Mouse (Mus musculus) heart, postnatal 25 days (tissue): Measurements from ENCODE around the gene Cbfa2t2. TPM values are rescaled to one million over a fixed set of nuclear protein-coding genes. Genes with fewer than 3 reads are reported as not detected.

ENCODE experiments used
- DNase-seq: peaks from one replicate; pipeline ENCODE4 v3.0.0; 2022; ENCODE audit warnings: low spot score
- intact Hi-C: fragments of 180-260 bp; cut with DNase I; formaldehyde crosslinking; loops from one replicate; pipeline ENCODE4 v1.15.1; 2025
- total RNA-seq, 2 experiments: library from RNA; stranded (reverse); gene quantifications; 2 replicates each; pipeline ENCODE4 v1.2.3; 2021

Gene Cbfa2t2
- total RNA-seq, 2 experiments from 2014 or later: 14.3 to 18.4 TPM

DNA sequence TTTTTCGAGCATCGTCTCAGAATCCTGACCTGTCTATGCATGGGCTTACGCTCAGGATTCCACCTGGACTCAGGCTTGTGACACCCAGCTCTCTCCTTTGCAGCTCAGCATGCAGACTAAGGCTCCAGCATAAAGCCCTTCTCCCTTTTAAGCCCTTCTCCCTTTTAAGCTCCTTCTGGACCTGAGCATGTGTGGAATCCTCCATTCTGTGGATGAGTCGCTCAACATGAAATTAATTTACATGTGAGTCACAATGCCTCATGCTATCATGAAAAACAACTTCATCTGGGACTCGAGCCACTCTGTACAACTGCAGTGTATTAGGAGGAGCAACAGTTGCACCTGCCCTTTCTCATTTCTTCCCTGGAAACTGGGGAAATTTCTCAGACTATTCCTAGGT is 14.1 kb upstream of the Cbfa2t2 start:
- intact Hi-C loops: no loop called here
- DNase-seq: no peak

GRCm38 (mm10) chr2:154423548-154423947 is 12.7 kb upstream of the Cbfa2t2 start:
- intact Hi-C loops: no loop called here
- no peak for DNase-seq

GRCm38 (mm10) chr2:154425522-154425921 is 10.8 kb upstream of the Cbfa2t2 start:
- intact Hi-C loops: no loop called here
- no peak for DNase-seq

DNA sequence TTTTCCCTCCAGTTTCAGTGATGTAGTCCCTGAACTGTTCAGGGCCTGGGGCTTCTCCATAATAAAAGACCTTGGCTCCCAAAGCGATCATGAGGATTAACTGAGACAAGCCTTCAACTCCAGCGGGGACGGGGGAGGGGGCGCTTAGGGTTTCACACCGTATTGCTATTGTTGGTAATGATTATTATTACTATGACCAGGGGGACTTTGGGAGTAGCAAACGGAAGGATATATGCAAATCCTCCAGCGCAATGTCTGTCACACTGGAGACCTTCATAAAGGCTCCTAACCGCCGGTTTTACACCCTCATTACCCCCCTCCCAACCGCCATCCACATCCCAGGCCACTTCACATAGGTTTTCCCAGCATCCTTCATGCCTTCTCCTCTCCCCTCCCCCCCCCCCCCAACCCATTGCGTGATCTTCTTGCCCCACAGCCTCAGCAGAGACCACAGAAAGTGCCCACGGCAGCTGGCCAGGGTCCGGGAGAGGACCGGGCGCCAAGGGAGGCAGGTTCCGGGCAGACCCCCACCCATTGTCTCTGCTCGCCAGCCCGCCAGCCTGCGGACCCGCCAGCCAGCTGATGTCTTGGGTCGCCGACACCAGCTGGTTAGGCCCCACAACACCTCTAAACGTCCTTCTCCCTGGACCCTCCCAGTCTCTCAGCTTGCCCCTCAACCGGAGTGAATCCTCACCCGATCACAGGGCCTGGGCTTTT is 9.9 kb upstream of the Cbfa2t2 start:
- intact Hi-C loops: no loop called here

DNA sequence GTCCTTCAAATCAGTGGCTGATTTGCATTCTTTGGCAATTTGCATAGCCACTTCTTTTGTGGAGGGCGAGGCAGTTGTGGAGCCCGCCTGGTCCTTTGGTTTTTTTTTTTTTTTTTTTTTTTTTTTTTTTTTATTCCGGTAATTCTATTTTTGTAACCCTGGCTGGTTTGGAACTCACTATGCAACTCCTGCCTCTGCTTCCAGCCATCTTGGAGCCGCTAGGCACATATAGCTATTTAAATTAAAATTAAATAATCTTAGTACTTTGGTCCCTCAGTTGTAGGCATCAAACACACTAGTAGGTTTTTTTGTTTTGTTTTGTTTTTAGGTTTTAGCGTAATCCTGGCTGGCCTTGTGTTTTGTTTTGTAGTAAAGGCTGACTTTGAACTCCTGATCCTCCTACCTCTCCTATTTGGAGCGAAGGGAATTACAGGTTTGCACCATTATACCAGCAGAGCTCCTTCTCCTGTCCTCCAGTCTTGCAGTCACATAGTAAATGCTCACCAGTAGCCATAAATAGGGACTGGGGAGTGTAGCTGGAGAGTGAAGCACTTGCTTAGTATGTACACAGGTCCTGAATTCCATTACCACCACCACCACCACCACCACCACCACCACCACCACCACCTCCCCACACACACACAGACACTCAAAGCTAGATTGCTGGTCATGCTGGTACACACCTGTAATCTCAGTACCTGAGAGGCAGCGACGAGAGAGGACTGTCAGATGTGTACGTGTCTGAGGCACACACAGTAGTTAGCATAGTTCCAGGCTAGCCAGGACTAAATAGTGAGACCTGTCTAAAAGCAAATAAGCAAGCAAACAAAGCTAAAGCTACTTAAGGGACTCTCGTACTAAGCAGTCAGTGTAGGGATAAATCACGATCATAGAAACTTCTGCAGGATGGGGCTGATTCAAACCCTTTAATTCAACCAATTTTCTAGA is 9.1 kb upstream of the Cbfa2t2 start:
- DNase-seq: no peak
- intact Hi-C loops: no loop called here

More for the DNA sequence above, 9.9 kb upstream of the Cbfa2t2 start:
- DNase-seq: no peak

DNA sequence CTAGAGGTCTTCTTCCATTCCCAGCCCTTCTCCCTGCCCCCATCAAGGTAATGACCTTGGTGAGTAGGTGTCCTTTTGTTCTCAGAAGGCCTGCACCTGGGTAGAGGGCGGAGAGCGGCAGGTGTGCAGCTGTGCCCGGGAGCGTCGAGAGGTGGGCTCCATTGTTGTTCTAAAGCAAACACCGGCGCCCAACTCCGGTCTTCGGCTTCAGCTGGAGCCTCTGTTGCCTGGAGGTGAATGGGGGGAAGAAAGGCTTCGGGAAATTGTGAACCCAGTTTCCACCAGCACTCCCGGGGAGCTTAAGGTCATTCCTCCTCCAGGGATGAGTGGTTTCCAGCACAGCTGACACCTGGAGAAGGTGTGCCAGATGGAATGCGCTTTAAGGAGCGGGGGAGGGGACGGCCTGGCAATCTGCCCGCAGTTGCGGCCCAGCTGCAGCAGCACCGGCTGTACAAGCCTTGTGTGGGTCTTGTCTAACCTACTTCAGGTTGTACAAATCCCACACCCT is 8.4 kb upstream of the Cbfa2t2 start:
- no peak for DNase-seq
- intact Hi-C loops: no loop called here

- no peak for DNase-seq
- intact Hi-C loops: no loop called here
Measured at GRCm38 (mm10) chr2:154430566-154430965, 5.7 kb upstream of the Cbfa2t2 start.

DNA sequence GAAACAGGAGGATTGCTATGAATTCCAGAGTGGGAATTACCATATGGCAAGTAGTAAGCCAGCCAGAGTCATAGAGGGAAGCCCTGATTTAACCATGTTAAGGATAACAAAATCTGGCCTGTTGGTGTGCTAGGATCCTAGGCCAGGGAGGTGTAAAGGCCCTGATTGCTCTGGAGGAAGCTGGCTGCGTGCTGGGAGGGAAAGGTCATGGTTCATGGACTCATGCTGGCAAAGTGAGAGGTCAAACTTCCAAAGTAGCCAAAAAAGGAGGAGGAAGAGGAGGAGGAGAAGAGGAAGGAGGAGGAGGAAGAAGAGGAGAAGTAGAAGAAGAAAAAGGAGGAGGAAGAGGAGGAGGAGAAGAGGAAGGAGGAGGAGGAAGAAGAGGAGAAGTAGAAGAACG is 3.6 kb upstream of the Cbfa2t2 start:
- no peak for DNase-seq
- intact Hi-C loops: no loop called here

DNA sequence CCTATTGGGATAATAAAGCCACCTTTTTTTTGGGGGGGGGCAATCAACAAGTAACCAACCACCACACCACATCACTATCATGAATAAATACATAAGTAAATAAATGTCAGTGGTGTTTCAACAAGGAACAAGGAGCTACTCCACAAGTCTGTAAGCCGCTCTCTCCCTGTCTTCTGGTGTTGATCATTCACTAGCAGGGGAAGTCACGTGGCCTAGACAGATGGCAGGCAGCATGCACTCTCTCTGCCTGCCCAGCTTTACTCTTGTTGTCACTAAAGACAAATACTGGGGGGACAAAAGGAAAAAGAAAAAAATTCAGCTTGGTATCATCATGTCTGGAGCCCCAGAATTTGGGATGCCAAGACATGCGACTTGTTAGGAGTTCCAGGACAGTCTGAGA is 2.9 kb upstream of the Cbfa2t2 start:
- intact Hi-C loops: no loop called here

DNA sequence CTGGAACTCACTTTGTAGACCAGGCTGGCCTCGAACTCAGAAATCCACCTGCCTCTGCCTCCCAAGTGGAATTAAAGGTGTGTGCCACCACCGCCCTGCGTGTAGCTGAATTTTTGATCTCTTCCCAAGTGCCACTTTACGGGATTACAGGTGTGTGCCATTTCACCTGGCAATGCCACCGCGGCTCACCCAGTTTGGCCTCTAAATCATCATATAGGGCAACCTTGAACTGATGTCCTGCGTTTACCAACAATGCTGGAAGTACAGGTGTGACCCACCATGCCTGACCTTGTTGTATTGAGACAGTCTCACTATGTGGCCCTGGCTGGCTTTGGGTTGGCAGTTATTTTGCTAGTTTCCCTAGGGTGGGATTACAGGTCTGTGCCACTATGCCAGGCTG is 1.6 kb upstream of the Cbfa2t2 start:
- intact Hi-C loops: loop anchor here (5.0 kb wide), 1 partner anchor 178 kb away; the partner anchor contains the start of genes 4930519P11Rik and Zfp341
- no peak for DNase-seq

More for the DNA sequence above, 2.9 kb upstream of the Cbfa2t2 start:
- DNase-seq: no peak

DNA sequence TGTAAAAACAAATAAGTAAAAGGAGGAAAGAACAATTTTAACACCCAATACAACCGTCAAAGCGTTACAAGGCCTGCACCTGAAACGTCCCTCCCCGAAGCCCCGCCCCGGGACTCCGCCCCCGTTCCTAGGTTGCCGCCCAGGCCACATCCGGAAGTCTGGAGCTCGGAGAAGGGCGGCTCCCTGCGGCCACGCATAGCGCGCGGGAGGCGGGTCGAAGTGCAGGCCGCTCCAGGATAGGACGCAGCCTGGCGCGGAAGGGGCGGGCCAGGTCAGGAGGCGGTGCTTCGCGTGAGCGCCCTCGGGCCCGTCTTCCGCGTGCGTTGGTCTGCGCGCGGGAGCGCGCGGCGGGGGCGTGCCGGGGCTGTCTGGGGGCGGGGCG is 214 bp upstream of the Cbfa2t2 start:
- peak; percentile 98 for DNase-seq
- intact Hi-C loops: loop anchor here (5.0 kb wide), 1 partner anchor 176 kb away; the partner anchor contains the start of genes 4930519P11Rik and Zfp341

GRCm38 (mm10) chr2:154437191-154437527 is 878 bp downstream of the Cbfa2t2 start:
- DNase-seq: no peak
- intact Hi-C loops: loop anchor here (5.0 kb wide), 1 partner anchor 175 kb away; the partner anchor contains the start of genes 4930519P11Rik and Zfp341

- intact Hi-C loops: loop anchor here (5.0 kb wide), 1 partner anchor 52 kb away; no protein-coding TSS in a partner anchor
- no peak for DNase-seq
Measured at GRCm38 (mm10) chr2:154440453-154440852, 4.2 kb downstream of the Cbfa2t2 start.

DNA sequence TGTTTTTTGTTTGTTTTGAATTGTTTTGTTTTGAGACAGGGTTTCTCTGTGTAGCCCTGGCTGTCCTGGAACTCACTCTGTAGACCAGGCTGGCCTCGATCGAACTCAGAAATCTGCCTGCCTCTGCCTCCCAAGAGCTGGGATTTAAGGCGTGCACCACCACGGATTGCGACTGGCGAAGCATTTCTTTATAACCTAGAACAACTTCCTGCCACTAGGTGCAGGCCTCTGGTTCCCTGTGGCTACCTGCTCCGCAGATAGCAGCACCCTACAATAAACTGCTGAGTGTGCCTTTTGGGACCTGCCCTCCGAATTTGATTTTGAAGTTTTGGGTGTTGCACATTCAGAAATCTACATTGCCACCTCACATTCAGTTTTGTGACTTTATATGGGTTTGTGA is 11.5 kb downstream of the Cbfa2t2 start:
- no peak for DNase-seq
- intact Hi-C loops: no loop called here

GRCm38 (mm10) chr2:154448633-154449032 is 12.4 kb downstream of the Cbfa2t2 start:
- DNase-seq: no peak
- intact Hi-C loops: no loop called here

GRCm38 (mm10) chr2:154452951-154453350 is 16.7 kb downstream of the Cbfa2t2 start:
- intact Hi-C loops: no loop called here
- DNase-seq: no peak

- intact Hi-C loops: no loop called here
- no peak for DNase-seq
Measured at GRCm38 (mm10) chr2:154454099-154454498, 17.8 kb downstream of the Cbfa2t2 start.

DNA sequence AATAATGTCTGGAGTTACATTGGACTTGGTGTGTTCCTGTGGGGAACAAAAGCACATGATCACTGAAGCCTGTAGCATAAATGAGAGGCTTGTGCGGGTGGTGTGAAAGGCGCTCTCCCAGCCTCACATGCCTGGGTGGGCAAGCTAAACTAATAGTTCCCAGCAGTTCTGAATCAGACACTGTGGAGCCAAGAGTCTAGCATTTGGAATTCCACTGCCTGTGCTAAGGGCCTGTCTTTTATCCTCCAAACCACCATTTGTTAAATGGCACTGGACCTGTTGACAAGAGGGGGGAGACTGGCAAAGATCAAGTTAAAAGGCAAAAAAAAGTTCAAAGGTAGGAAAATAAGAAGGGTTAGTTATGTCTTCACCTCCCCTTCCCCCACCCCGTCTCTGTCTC is 18.3 kb downstream of the Cbfa2t2 start:
- no peak for DNase-seq
- intact Hi-C loops: no loop called here

DNA sequence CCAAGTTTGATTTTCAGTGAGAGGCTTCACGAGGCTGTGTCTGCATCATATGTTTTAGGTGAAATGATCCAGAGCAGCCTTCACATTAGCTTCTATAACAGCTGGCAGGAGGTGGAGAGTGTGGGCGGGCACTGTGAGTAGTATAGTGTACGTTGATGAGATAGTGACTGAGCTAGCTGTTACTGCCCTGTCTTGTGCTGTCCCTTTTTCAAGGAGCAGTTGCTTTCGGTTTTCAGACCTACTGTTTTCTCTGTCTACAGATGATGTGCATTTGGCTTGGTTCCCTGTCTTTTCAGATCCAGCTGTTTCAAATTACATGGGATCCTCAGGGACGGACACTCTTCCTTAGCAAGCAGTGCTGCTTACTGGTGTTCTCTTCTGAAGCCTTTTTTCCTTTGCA is 19.5 kb downstream of the Cbfa2t2 start:
- intact Hi-C loops: no loop called here
- peak; percentile 19 for DNase-seq

GRCm38 (mm10) chr2:154456621-154457020 is 20.3 kb downstream of the Cbfa2t2 start:
- intact Hi-C loops: no loop called here
- DNase-seq: no peak

- no peak for DNase-seq
- intact Hi-C loops: no loop called here
Measured at GRCm38 (mm10) chr2:154459262-154459661, 23.0 kb downstream of the Cbfa2t2 start.
